Mouse (Mus musculus): ENCODE measurements around the gene Sh3rf1. TPM values are rescaled to one million over a fixed set of nuclear protein-coding genes. Genes with fewer than 3 reads are reported as not detected.

The Sh3rf1 gene
- polyA plus RNA-seq, 1 experiment, result 8.2 TPM

GRCm38 (mm10) chr8:61254196-61254595 lies 30.5 kb downstream of the Sh3rf1 start:
- 50% methylated on average over 5 of the region's 5 CpGs for WGBS
- no peak for DNase-seq (ENCODE audit: low read depth, low spot score)

GRCm38 (mm10) chr8:61258828-61259227 lies 35.2 kb downstream of the Sh3rf1 start:
- 90% methylated on average over 9 of the region's 9 CpGs for WGBS
- DNase-seq (ENCODE audit: low read depth, low spot score), result no peak

GRCm38 (mm10) chr8:61259526-61259925 lies 35.9 kb downstream of the Sh3rf1 start:
- no peak for DNase-seq (ENCODE audit: low read depth, low spot score)
- WGBS, result 78% methylated on average over 7 of the region's 7 CpGs

- 84% methylated on average over 7 of the region's 7 CpGs for WGBS
- DNase-seq (ENCODE audit: low read depth, low spot score), result no peak
Observed at GRCm38 (mm10) chr8:61260530-61260929, 36.9 kb downstream of the Sh3rf1 start.

GRCm38 (mm10) chr8:61261374-61261773 lies 37.7 kb downstream of the Sh3rf1 start:
- 72% methylated on average over 4 of the region's 4 CpGs for WGBS
- DNase-seq (ENCODE audit: low read depth, low spot score), result no peak

GRCm38 (mm10) chr8:61263691-61264090 lies 40.0 kb downstream of the Sh3rf1 start:
- DNase-seq (ENCODE audit: low read depth, low spot score), result no peak
- WGBS, result 94% methylated on average over 4 of the region's 4 CpGs

- no peak for DNase-seq (ENCODE audit: low read depth, low spot score)
- WGBS, result 57% methylated on average over 7 of the region's 7 CpGs
Observed at GRCm38 (mm10) chr8:61264881-61265280, 41.2 kb downstream of the Sh3rf1 start.

- 44% methylated on average over 5 of the region's 5 CpGs for WGBS
- DNase-seq (ENCODE audit: low read depth, low spot score), result no peak
Observed at GRCm38 (mm10) chr8:61265390-61265789, 41.7 kb downstream of the Sh3rf1 start.

GRCm38 (mm10) chr8:61267061-61267460 lies 43.4 kb downstream of the Sh3rf1 start:
- WGBS, result 97% methylated on average over 1 of the region's 1 CpGs
- no peak for DNase-seq (ENCODE audit: low read depth, low spot score)

GRCm38 (mm10) chr8:61267692-61268091 lies 44.0 kb downstream of the Sh3rf1 start:
- DNase-seq (ENCODE audit: low read depth, low spot score), result no peak
- 80% methylated on average over 8 of the region's 8 CpGs for WGBS

GRCm38 (mm10) chr8:61268233-61268916 lies 44.7 kb downstream of the Sh3rf1 start:
- DNase-seq (ENCODE audit: low read depth, low spot score), result no peak
- 55% methylated on average over 10 of the region's 10 CpGs for WGBS

GRCm38 (mm10) chr8:61270016-61270415 lies 46.3 kb downstream of the Sh3rf1 start:
- no peak for DNase-seq (ENCODE audit: low read depth, low spot score)
- WGBS, result 80% methylated on average over 11 of the region's 11 CpGs

GRCm38 (mm10) chr8:61270541-61270940 lies 46.9 kb downstream of the Sh3rf1 start:
- DNase-seq (ENCODE audit: low read depth, low spot score), result no peak
- WGBS, result 73% methylated on average over 9 of the region's 9 CpGs

- 90% methylated on average over 4 of the region's 6 CpGs for WGBS
- no peak for DNase-seq (ENCODE audit: low read depth, low spot score)
Observed at GRCm38 (mm10) chr8:61270961-61271360, 47.3 kb downstream of the Sh3rf1 start.

GRCm38 (mm10) chr8:61272838-61273237 lies 49.2 kb downstream of the Sh3rf1 start:
- 33% methylated on average over 3 of the region's 3 CpGs for WGBS
- no peak for DNase-seq (ENCODE audit: low read depth, low spot score)

GRCm38 (mm10) chr8:61273307-61274221 lies 49.9 kb downstream of the Sh3rf1 start:
- 28% methylated on average over 17 of the region's 17 CpGs for WGBS
- DNase-seq (ENCODE audit: low read depth, low spot score), result peak; percentile 72

- DNase-seq (ENCODE audit: low read depth, low spot score), result no peak
- 44% methylated on average over 10 of the region's 10 CpGs for WGBS
Observed at GRCm38 (mm10) chr8:61274602-61275462, 51.2 kb downstream of the Sh3rf1 start.

GRCm38 (mm10) chr8:61275463-61276356 lies 52.0 kb downstream of the Sh3rf1 start:
- DNase-seq (ENCODE audit: low read depth, low spot score), result no peak
- 60% methylated on average over 11 of the region's 11 CpGs for WGBS

GRCm38 (mm10) chr8:61276397-61276796 lies 52.7 kb downstream of the Sh3rf1 start:
- WGBS, result 60% methylated on average over 5 of the region's 5 CpGs
- DNase-seq (ENCODE audit: low read depth, low spot score), result no peak
